Mouse (Mus musculus) lung, embryonic 15.5 days (tissue): ENCODE data around the gene Cep112. TPM values are rescaled to one million over a fixed set of nuclear protein-coding genes. Genes with fewer than 3 reads are reported as not detected.

Source experiments
- ATAC-seq: fragments of 200-750 bp; cut with Nextera tagmentation; 2 replicates; pipeline ENCODE4 v1.8.0; 2017; ENCODE audit warnings: moderate number of reproducible peaks, borderline replicate concordance; ENCODE audit not compliant: low FRiP score, low TSS enrichment; ENCODE audit errors: extremely low read depth
- H3K27ac ChIP-seq: fragments of 300-500 bp; sonication (generic); 2 replicates; pipeline ENCODE4 v1.5.1; 2015; ENCODE audit warnings: moderate library complexity, mild to moderate bottlenecking, inconsistent platforms
- H3K27me3 ChIP-seq: fragments of 300-500 bp; sonication (generic); 2 replicates; pipeline ENCODE4 v1.6.1; 2015; ENCODE audit warnings: inconsistent platforms
- H3K36me3 ChIP-seq: fragments of 300-500 bp; sonication (generic); 2 replicates; pipeline ENCODE4 v1.6.1; 2015; ENCODE audit warnings: inconsistent platforms
- H3K4me1 ChIP-seq: fragments of 300-500 bp; sonication (generic); 2 replicates; pipeline ENCODE4 v1.6.1; 2015; ENCODE audit warnings: inconsistent platforms
- H3K4me2 ChIP-seq: fragments of 300-500 bp; sonication (generic); 2 replicates; pipeline ENCODE4 v1.6.1; 2015; ENCODE audit warnings: inconsistent platforms, mild to moderate bottlenecking, moderate library complexity
- H3K4me3 ChIP-seq: fragments of 300-500 bp; sonication (generic); 2 replicates; pipeline ENCODE4 v1.5.1; 2015; ENCODE audit warnings: mild to moderate bottlenecking, inconsistent platforms
- H3K9ac ChIP-seq: fragments of 300-500 bp; sonication (generic); 2 replicates; pipeline ENCODE4 v1.6.1; 2015; ENCODE audit warnings: inconsistent platforms
- H3K9me3 ChIP-seq: fragments of 300-500 bp; sonication (generic); 2 replicates; pipeline ENCODE4 v1.6.1; 2016; ENCODE audit warnings: inconsistent platforms
- WGBS: fragments of 180-500 bp; shearing (Covaris S2); methylation state at CpG from one replicate; pipeline ENCODE4 v1.1.7; 2015; 5-methylcytosine and 5-hydroxymethylcytosine counted together
- polyA plus RNA-seq: library from polyadenylated mRNA; unstranded; fragments of >200 nt; fragmentation: Nextera tagmentation; extraction: Ambion mirVana; gene quantifications from 2 replicates; pipeline ENCODE4 v1.2.1, GENCODE M21; 2015

The Cep112 gene
- polyA plus RNA-seq, 1 experiment from 2014 or later = 19.4 TPM

DNA sequence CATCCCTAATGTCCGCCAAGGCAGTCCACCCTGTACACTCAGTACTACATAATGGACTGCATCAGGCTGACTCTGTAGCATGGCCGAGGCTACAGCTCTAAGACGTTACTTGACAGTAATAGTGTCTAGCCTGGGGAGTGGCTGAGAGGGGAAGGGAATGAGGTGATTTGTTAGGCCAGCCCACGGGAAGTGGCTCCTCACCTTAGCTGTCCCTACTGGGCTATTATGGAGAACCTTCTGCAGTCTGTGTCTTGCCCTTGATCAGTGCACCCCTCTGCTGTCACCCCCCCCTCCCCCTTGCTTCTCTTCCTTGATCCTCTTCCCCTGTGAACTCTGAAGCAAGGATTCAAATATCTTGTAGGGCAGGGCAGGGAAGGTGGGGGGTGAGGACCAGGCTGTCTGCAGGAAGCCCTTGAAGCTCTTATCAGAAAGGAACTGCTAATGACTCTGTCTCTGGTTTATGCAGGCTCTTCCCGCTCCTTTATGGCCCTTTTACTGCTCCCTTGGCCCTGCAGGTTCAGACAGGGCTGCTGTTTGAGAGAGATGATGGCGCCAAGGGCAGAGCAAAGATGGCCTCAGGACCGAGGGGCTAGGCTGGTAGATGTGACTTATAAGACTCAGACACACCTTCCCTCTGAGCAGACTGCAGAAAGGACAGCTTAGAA, 481.7 kb downstream of the Cep112 start:
- ATAC-seq = no peak
- no peaks in the 10 kb centered on the region for H3K36me3 ChIP-seq
- H3K27me3 ChIP-seq = no peaks in the 10 kb centered on the region
- WGBS = 45% methylated on average over 7 of the region's 7 CpGs
- H3K9me3 ChIP-seq = no peaks in the 10 kb centered on the region
- no peak overlapping the region for H3K4me2 ChIP-seq
- H3K4me1 ChIP-seq = peaks cover 21% of the 10 kb centered on the region
- no peak overlapping the region for H3K4me3 ChIP-seq
- no peak overlapping the region for H3K27ac ChIP-seq
- no peak overlapping the region for H3K9ac ChIP-seq

GRCm38 (mm10) chr11:108909396-108910195, 484.6 kb downstream of the Cep112 start:
- Histone ChIP-seq H3K27ac (no peak overlapping the region), H3K4me3 (peak overlapping the region; percentile 19), H3K4me2 (peak overlapping the region; percentile 56), H3K27me3 (no peaks in the 10 kb centered on the region), H3K4me1 (peaks cover 21% of the 10 kb centered on the region), H3K36me3 (no peaks in the 10 kb centered on the region), H3K9me3 (no peaks in the 10 kb centered on the region), H3K9ac (no peak overlapping the region)
- ATAC-seq = no peak
- WGBS = 8% methylated on average over 24 of the region's 24 CpGs

Other genes with a start within 250 kb of the Cep112 start
- 0.45 and 3.7 TPM in 2 replicates for gene Apoh, start 81.8 kb upstream of the Cep112 start, polyA plus RNA-seq
- gene Prkca, start 81.3 kb upstream of the Cep112 start, polyA plus RNA-seq = 9.7 and 11.3 TPM in 2 replicates